Mouse (Mus musculus): ENCODE data around the gene Zfp459. TPM values are rescaled to one million over a fixed set of nuclear protein-coding genes. Genes with fewer than 3 reads are reported as not detected.

The Zfp459 gene
- polyA plus RNA-seq, 1 experiment from 2014 or later, result 0.72 TPM

GRCm38 (mm10) chr13:67360131-67360744 lies 61.0 kb downstream of the Zfp459 start, which contains the start of the genes Gm28044 and Zfp953:
Gene Gm28044, minus strand, starts transcription at chr13:67360536.
Gene Zfp953, minus strand, starts transcription at chr13:67360605.
- H3K4me2 ChIP-seq (ENCODE audit: low read length), result peak within 1 kb of the TSS; percentile 74
- H3K4me1 ChIP-seq (ENCODE audit: control insufficient read depth, insufficient read depth, low read length), result no peaks in the 10 kb centered on the region
- H3K9me3 ChIP-seq (ENCODE audit: control insufficient read depth, low read length), result no peaks in the 10 kb centered on the region
- H3K27me3 ChIP-seq (ENCODE audit: control insufficient read depth, insufficient read depth, low read length), result no peaks in the 10 kb centered on the region
- peak; percentile 96 for DNase-seq
- peak within 1 kb of the TSS; percentile 57 for H3K9ac ChIP-seq (replicated peaks; ENCODE audit: low read length)
- peak; percentile 94 for ATAC-seq (ENCODE audit: low FRiP score, low TSS enrichment)
- under 1% methylated on average over 15 of the region's 15 CpGs for WGBS
- H3K4me3 ChIP-seq (replicated peaks; ENCODE audit: low read depth, low read length), result peak within 1 kb of the TSS; percentile 66
- H3K36me3 ChIP-seq (ENCODE audit: control insufficient read depth, insufficient read depth, low read length), result no peaks in the 10 kb centered on the region
- H3K27ac ChIP-seq (replicated peaks; ENCODE audit: low read depth, low read length), result no peak within 1 kb of the TSS

Other genes with a start within 250 kb of the Zfp459 start
- 5.4 and 6.2 TPM in 2 replicates for gene Rsl1, start 248.2 kb downstream of the Zfp459 start, polyA plus RNA-seq (2014; fragmentation: Nextera tagmentation; extraction: Ambion mirVana)
- 1.5 and 3.1 TPM in 2 replicates for gene Zfp455, start 226.9 kb downstream of the Zfp459 start, polyA plus RNA-seq (2014; fragmentation: Nextera tagmentation; extraction: Ambion mirVana)
- gene Zfp458, start 143.0 kb downstream of the Zfp459 start, polyA plus RNA-seq (2014; fragmentation: Nextera tagmentation; extraction: Ambion mirVana), result 7.0 and 8.3 TPM in 2 replicates
- 0.76 and 0.92 TPM in 2 replicates for gene Zfp457, start 114.9 kb downstream of the Zfp459 start, polyA plus RNA-seq (2014; fragmentation: Nextera tagmentation; extraction: Ambion mirVana)
- gene Zfp595, start 88.8 kb downstream of the Zfp459 start, polyA plus RNA-seq (2014; fragmentation: Nextera tagmentation; extraction: Ambion mirVana), result 2.1 TPM in 2 replicates
- not detected in 2 replicates for gene Gm28044, start 60.9 kb downstream of the Zfp459 start, polyA plus RNA-seq (2014; fragmentation: Nextera tagmentation; extraction: Ambion mirVana)
- 0.65 and 0.82 TPM in 2 replicates for gene Zfp953, start 60.8 kb downstream of the Zfp459 start, polyA plus RNA-seq (2014; fragmentation: Nextera tagmentation; extraction: Ambion mirVana)
- 0.38 TPM in 1 of 2 replicates, not detected in the other for gene Gm28041, start 45.7 kb downstream of the Zfp459 start, polyA plus RNA-seq (2014; fragmentation: Nextera tagmentation; extraction: Ambion mirVana)
- gene Zfp456, start 45.6 kb downstream of the Zfp459 start, polyA plus RNA-seq (2014; fragmentation: Nextera tagmentation; extraction: Ambion mirVana), result 0.78 and 0.93 TPM in 2 replicates
- 2.7 and 3.6 TPM in 2 replicates for gene Zfp429, start 21.6 kb downstream of the Zfp459 start, polyA plus RNA-seq (2014; fragmentation: Nextera tagmentation; extraction: Ambion mirVana)
- 6.0 and 7.6 TPM in 2 replicates for gene Zfp874a, start 30.2 kb upstream of the Zfp459 start, polyA plus RNA-seq (2014; fragmentation: Nextera tagmentation; extraction: Ambion mirVana)
- gene Zfp874b, start 62.8 kb upstream of the Zfp459 start, polyA plus RNA-seq (2014; fragmentation: Nextera tagmentation; extraction: Ambion mirVana), result 2.3 and 2.7 TPM in 2 replicates
- gene Zfp58, start 79.1 kb upstream of the Zfp459 start, polyA plus RNA-seq (2014; fragmentation: Nextera tagmentation; extraction: Ambion mirVana), result 10.1 and 15.5 TPM in 2 replicates
- 0.42 TPM in 1 of 2 replicates, not detected in the other for gene Gm26965, start 104.7 kb upstream of the Zfp459 start, polyA plus RNA-seq (2014; fragmentation: Nextera tagmentation; extraction: Ambion mirVana)
- 39.9 and 45.3 TPM in 2 replicates for gene Zfp87, start 104.8 kb upstream of the Zfp459 start, polyA plus RNA-seq (2014; fragmentation: Nextera tagmentation; extraction: Ambion mirVana)
- 18.1 and 22.0 TPM in 2 replicates for gene Zfp748, start 132.4 kb upstream of the Zfp459 start, polyA plus RNA-seq (2014; fragmentation: Nextera tagmentation; extraction: Ambion mirVana)
- 4.8 and 6.6 TPM in 2 replicates for gene Zfp729b, start 188.3 kb upstream of the Zfp459 start, polyA plus RNA-seq (2014; fragmentation: Nextera tagmentation; extraction: Ambion mirVana)
- not detected in 2 replicates for gene Gm49345, start 216.4 kb upstream of the Zfp459 start, polyA plus RNA-seq (2014; fragmentation: Nextera tagmentation; extraction: Ambion mirVana)
- 4.1 and 4.3 TPM in 2 replicates for gene Zfp729a, start 216.4 kb upstream of the Zfp459 start, polyA plus RNA-seq (2014; fragmentation: Nextera tagmentation; extraction: Ambion mirVana)